Mouse (Mus musculus) forebrain, embryonic 14.5 days (tissue): Measurements from ENCODE around the gene St3gal3. TPM values are rescaled to one million over a fixed set of nuclear protein-coding genes. Genes with fewer than 3 reads are reported as not detected.

Experiments
- ATAC-seq: fragments of 200-750 bp; cut with Nextera tagmentation; 2 replicates; pipeline ENCODE4 v1.8.0; 2017; ENCODE audit warnings: mild to moderate bottlenecking, moderate library complexity
- DNase-seq: peaks from one replicate; pipeline ENCODE4 v3.0.0-alpha.2; 2015; ENCODE audit warnings: low spot score
- H3K27ac ChIP-seq: fragments of 300-500 bp; sonication (generic); 2 replicates; pipeline ENCODE4 v1.5.1; 2014; ENCODE audit warnings: low read depth, mild to moderate bottlenecking, control low read depth, low read length, moderate library complexity
- H3K27me3 ChIP-seq: fragments of 300-500 bp; sonication (generic); replicated peaks from 2 replicates; pipeline ENCODE4 v1.6.1; 2014; ENCODE audit warnings: low read length, control low read depth, mixed read lengths; ENCODE audit not compliant: control insufficient read depth, insufficient read depth
- H3K36me3 ChIP-seq: fragments of 300-500 bp; sonication (generic); 2 replicates; pipeline ENCODE4 v1.6.1; 2014; ENCODE audit warnings: low read length, control low read depth; ENCODE audit not compliant: control insufficient read depth, insufficient read depth
- H3K4me1 ChIP-seq: fragments of 300-500 bp; sonication (generic); 2 replicates; pipeline ENCODE4 v1.6.1; 2014; ENCODE audit warnings: antibody characterized with exemption, low read length, control low read depth; ENCODE audit not compliant: control insufficient read depth, insufficient read depth
- H3K4me2 ChIP-seq: fragments of 300-500 bp; sonication (generic); 2 replicates; pipeline ENCODE4 v1.6.1; 2014; ENCODE audit warnings: mild to moderate bottlenecking, control low read depth, low read length
- H3K4me3 ChIP-seq: fragments of 300-500 bp; sonication (generic); 2 replicates; pipeline ENCODE4 v1.5.1; 2014; ENCODE audit warnings: low read depth, low read length, control low read depth
- H3K9ac ChIP-seq: fragments of 300-500 bp; sonication (generic); 2 replicates; pipeline ENCODE4 v1.6.1; 2014; ENCODE audit warnings: mild to moderate bottlenecking, low read length, control low read depth, moderate library complexity
- H3K9me3 ChIP-seq: fragments of 300-500 bp; sonication (generic); replicated peaks from 2 replicates; pipeline ENCODE4 v1.6.1; 2016; ENCODE audit warnings: low read length, control low read depth, mixed read lengths; ENCODE audit not compliant: control insufficient read depth
- WGBS: fragments of 180-500 bp; shearing (Covaris S2); extraction: QIAGEN DNeasy Blood & Tissue Kit; methylation state at CpG from one replicate; pipeline ENCODE4 v1.1.7; 2014; 5-methylcytosine and 5-hydroxymethylcytosine counted together
- polyA plus RNA-seq: library from polyadenylated mRNA; unstranded; fragments of >200 nt; fragmentation: Nextera tagmentation; extraction: Ambion mirVana; gene quantifications from 2 replicates; pipeline ENCODE4 v1.2.1, GENCODE M21; 2014

Gene St3gal3
- polyA plus RNA-seq, 1 experiment from 2014 or later: 11.3 TPM

GRCm38 (mm10) chr4:117896031-117896430, 238.7 kb downstream of the St3gal3 start:
- no peak for DNase-seq
- peaks cover 3% of the 10 kb centered on the region; the same call in 1 of the 2 replicates for H3K4me1 ChIP-seq
- H3K4me2 ChIP-seq: no peak overlapping the region
- no peak overlapping the region for H3K4me3 ChIP-seq
- no peak overlapping the region for H3K27ac ChIP-seq
- H3K27me3 ChIP-seq: no peaks in the 10 kb centered on the region
- H3K9ac ChIP-seq: no peak overlapping the region
- WGBS: 95% methylated on average over 6 of the region's 6 CpGs
- peaks cover 72% of the 10 kb centered on the region for H3K36me3 ChIP-seq
- no peak for ATAC-seq
- H3K9me3 ChIP-seq: no peaks in the 10 kb centered on the region

GRCm38 (mm10) chr4:117895339-117895738, 239.4 kb downstream of the St3gal3 start:
- H3K9me3 ChIP-seq: no peaks in the 10 kb centered on the region
- DNase-seq (no peak), ATAC-seq (no peak)
- H3K4me1 ChIP-seq: peaks cover 3% of the 10 kb centered on the region; the same call in 1 of the 2 replicates
- peaks cover 65% of the 10 kb centered on the region for H3K36me3 ChIP-seq
- no peaks in the 10 kb centered on the region for H3K27me3 ChIP-seq
- H3K9ac ChIP-seq: no peak overlapping the region
- no peak overlapping the region for H3K4me3 ChIP-seq
- H3K4me2 ChIP-seq: no peak overlapping the region
- H3K27ac ChIP-seq: no peak overlapping the region
- WGBS: 78% methylated on average over 7 of the region's 7 CpGs

- Histone ChIP-seq H3K36me3 (peaks cover 65% of the 10 kb centered on the region), H3K4me1 (peaks cover 3% of the 10 kb centered on the region; the same call in 1 of the 2 replicates), H3K4me2 (no peak overlapping the region), H3K9me3 (no peaks in the 10 kb centered on the region), H3K27me3 (no peaks in the 10 kb centered on the region), H3K9ac (no peak overlapping the region), H3K4me3 (no peak overlapping the region), H3K27ac (no peak overlapping the region)
- WGBS: 93% methylated on average over 8 of the region's 8 CpGs
- ATAC-seq (no peak), DNase-seq (no peak)
Observed at GRCm38 (mm10) chr4:117894601-117895000, 240.1 kb downstream of the St3gal3 start.

- H3K4me3 ChIP-seq: no peak overlapping the region
- DNase-seq: peak; percentile 22
- no peak overlapping the region for H3K27ac ChIP-seq
- H3K4me2 ChIP-seq: no peak overlapping the region
- peaks cover 61% of the 10 kb centered on the region for H3K36me3 ChIP-seq
- 30% methylated on average over 9 of the region's 9 CpGs for WGBS
- no peak for ATAC-seq
- H3K27me3 ChIP-seq: no peaks in the 10 kb centered on the region
- H3K4me1 ChIP-seq: peaks cover 3% of the 10 kb centered on the region; the same call in 1 of the 2 replicates
- no peak overlapping the region for H3K9ac ChIP-seq
- H3K9me3 ChIP-seq: no peaks in the 10 kb centered on the region
Observed at GRCm38 (mm10) chr4:117893376-117893775, 241.3 kb downstream of the St3gal3 start.

DNA sequence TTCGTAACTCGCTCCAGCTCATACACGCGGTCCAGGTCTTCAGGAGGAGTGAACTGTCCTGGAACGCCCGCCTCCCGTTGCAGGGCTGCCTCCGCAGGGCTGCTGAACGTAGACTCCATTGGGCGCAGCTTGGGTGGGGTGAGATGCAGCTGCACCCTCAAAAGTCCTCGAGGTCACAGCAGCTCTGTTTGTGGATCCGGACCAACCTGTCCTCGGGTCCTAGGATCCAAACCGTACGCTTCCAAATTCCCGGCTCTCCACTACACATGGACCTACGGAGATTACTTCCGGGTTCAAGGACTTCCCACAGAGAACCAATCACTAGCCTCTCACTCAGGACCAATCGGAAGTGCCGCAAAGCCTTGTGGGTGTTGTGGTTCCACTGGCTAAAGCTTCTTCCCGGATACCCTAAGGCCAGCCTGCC, 243.0 kb downstream of the St3gal3 start, which contains the start of gene Dph2:
Dph2 (minus strand) TSS at position 295 of the 424 bp plus-strand sequence.
- peak within 1 kb of the TSS; percentile 87 for H3K4me2 ChIP-seq
- H3K9me3 ChIP-seq: no peaks in the 10 kb centered on the region
- H3K9ac ChIP-seq: peak within 1 kb of the TSS; percentile 58
- no peak within 1 kb of the TSS for H3K27ac ChIP-seq
- peak; percentile 87 for ATAC-seq
- H3K4me1 ChIP-seq: peaks cover 3% of the 10 kb centered on the region; the same call in 1 of the 2 replicates
- H3K27me3 ChIP-seq: no peaks in the 10 kb centered on the region
- under 1% methylated on average over 21 of the region's 21 CpGs for WGBS
- H3K36me3 ChIP-seq: peaks cover 46% of the 10 kb centered on the region
- peak; percentile 97 for DNase-seq
- peak within 1 kb of the TSS; percentile 66 for H3K4me3 ChIP-seq

DNA sequence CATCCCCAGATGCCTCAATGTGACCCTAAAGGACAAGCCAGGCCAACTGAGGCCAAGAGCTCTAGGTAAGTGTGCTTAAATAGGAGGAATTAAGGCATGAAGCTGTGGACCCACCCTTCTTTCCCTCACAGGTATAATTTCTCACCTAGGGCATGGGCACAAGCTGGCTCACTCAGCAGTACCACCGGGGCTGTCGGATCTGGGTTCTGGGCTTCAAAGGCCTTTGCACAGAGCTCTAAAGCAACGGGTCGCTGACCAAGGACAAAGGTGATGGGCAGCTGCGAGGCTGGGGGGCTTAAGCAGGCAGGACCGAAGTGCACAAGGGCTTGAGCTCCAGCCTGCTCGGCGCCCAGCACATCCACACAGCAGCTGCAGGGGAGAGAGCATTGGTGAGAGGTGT, 244.0 kb downstream of the St3gal3 start:
- DNase-seq: no peak
- WGBS: 54% methylated on average over 8 of the region's 8 CpGs
- Histone ChIP-seq H3K27me3 (no peaks in the 10 kb centered on the region), H3K9ac (no peak overlapping the region), H3K36me3 (peaks cover 36% of the 10 kb centered on the region), H3K4me3 (peak overlapping the region; percentile 66; the same call in 1 of the 2 replicates), H3K27ac (no peak overlapping the region), H3K9me3 (no peaks in the 10 kb centered on the region), H3K4me1 (peaks cover 10% of the 10 kb centered on the region), H3K4me2 (peak overlapping the region; percentile 87)
- no peak for ATAC-seq

DNA sequence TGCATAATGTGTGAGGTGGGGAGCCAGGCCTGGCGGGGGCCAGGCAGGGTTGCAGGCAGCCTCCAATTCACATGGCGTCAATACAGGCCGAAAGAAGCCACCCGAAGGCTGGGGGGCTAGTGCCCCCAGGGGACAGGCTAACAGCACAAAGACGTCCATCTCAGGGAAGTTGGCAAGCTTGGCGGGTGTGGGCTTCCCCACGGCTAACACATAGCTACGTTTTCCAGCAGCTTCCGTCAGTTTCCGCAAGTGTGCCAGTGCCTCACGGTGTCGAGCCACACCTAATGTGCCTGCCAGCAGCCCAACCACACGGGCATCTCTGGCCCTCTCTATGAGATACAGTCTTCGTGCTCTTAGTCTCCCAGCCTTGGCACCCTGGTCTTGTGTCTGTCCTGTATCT, 244.7 kb downstream of the St3gal3 start:
- WGBS: 91% methylated on average over 14 of the region's 14 CpGs
- H3K4me1 ChIP-seq: peaks cover 10% of the 10 kb centered on the region
- no peak for ATAC-seq
- no peak overlapping the region for H3K9ac ChIP-seq
- H3K36me3 ChIP-seq: peaks cover 35% of the 10 kb centered on the region
- no peak overlapping the region for H3K4me2 ChIP-seq
- H3K27me3 ChIP-seq: no peaks in the 10 kb centered on the region
- no peak overlapping the region for H3K27ac ChIP-seq
- H3K9me3 ChIP-seq: no peaks in the 10 kb centered on the region
- DNase-seq: no peak
- no peak overlapping the region for H3K4me3 ChIP-seq

DNA sequence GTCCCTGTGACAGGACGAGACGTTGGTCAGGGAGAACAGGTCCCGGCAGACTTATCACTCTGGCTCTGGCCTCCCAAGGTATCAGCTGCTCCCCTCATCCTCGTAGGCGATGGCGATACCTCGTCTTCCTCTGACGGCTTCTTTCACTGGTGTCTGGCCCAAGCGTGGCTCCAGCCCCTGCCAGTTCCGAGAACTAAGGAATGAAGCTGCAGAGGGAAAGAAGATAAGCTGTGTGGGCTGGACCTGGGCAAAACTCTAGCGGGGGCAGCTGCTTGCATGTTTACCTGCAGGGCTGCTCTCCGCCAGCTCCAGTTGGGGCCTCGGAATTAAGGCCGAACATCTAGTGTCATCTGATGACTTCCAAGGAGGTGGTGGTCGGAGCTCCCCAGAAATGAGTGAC, 245.2 kb downstream of the St3gal3 start:
- 93% methylated on average over 15 of the region's 15 CpGs for WGBS
- Histone ChIP-seq H3K4me1 (peaks cover 10% of the 10 kb centered on the region), H3K4me2 (no peak overlapping the region), H3K9ac (no peak overlapping the region), H3K4me3 (no peak overlapping the region), H3K9me3 (no peaks in the 10 kb centered on the region), H3K36me3 (peaks cover 37% of the 10 kb centered on the region), H3K27ac (no peak overlapping the region), H3K27me3 (no peaks in the 10 kb centered on the region)
- DNase-seq (no peak), ATAC-seq (no peak)

DNA sequence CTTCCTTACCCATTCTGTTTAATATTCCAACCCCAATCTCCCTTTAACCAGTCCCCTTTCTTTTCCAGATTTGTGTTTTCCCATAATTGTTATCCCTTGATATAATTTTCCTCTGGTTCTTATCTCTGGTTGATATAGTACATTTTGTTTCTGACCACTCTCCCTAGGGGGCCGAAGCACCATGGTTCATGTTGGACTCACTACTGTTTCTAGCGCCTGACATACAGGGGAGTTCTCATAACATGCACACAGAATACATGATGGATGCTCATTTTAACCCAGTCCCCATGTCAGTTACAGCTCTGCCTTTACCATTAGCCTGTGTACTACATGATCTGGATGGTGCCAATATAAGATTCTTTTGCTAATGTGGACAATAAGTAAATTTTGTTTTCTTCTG, 246.8 kb downstream of the St3gal3 start:
- Histone ChIP-seq H3K4me3 (peak overlapping the region; percentile 89), H3K4me2 (peak overlapping the region; percentile 95; the same call in 1 of the 2 replicates), H3K4me1 (peaks cover 20% of the 10 kb centered on the region), H3K36me3 (peaks cover 34% of the 10 kb centered on the region), H3K27ac (no peak overlapping the region), H3K9ac (no peak overlapping the region), H3K9me3 (no peaks in the 10 kb centered on the region), H3K27me3 (no peaks in the 10 kb centered on the region)
- DNase-seq (no peak), ATAC-seq (no peak)
- 76% methylated on average over 2 of the region's 2 CpGs for WGBS
